Mouse (Mus musculus): ENCODE measurements at regions not wholly inside any gene's neighbourhood (a gene's known extent, or its start where the extent isn't known, plus 50 kb on each side); places are given as distances from the start of the nearest gene placed in this dataset.

- CTCF ChIA-PET: no interaction called here
Measured at GRCm38 (mm10) chr16:76079761-76080502, 57.9 kb upstream of the Samsn1 start.

GRCm38 (mm10) chr16:76078219-76078618 is 56.1 kb upstream of the Samsn1 start:
- CTCF ChIA-PET: no interaction called here

- CTCF ChIA-PET: no interaction called here
Measured at GRCm38 (mm10) chr16:76076231-76076630, 54.1 kb upstream of the Samsn1 start.
